8 mouse cellular contexts compared by ENCODE assay signal in the genomic region with DNA sequence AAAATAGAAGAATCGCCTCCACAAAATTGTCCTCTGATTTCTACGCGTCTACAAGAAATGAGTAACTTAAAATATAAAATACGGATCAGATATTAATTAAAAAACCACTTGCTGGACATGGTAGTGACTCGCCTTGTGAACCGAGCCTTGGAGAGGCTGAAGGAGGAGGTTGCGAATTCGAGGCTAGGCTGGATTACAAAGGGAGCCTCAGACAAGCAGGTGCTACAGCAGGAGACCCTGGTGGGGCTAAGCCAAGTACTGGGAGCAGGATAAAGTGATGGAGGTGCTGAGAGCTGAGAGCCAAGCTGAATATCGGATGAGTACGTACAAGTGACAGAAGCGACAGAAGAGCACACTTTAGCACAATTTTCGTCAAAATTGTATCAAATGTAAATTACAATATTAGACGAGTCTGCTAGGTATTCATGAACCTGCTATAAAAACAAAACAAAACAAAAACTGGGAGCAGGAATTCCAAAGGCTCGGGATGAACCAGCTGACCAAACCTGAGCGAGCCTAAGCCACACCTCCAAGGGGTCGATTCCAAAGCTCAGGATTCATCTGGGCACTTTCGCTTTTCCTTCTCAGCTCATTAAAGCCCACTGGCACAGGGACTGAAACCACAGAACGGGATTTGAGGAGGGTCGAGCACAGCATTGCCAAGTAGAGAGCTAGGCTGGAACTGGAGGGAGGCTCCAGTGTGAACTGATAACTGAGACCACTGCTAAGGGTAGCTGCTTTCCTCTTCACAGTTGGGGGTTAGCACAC. TPM values are rescaled to one million over a fixed set of nuclear protein-coding genes. Genes with fewer than 3 reads are reported as not detected.
A peak's percentile ranks its signal among the peaks of the same experiment; 100 is the strongest.
DNase-seq lines count a peak whose midpoint lies in the region; ATAC-seq and TF ChIP-seq lines count a peak whose summit lies in the region.

TSS of gene Ppp1r37 (minus strand) at position 434 of the 768 bp plus-strand sequence.

- peak; percentile 19 for DNase-seq in thymus, adult 2 months
- DNase-seq in thymus, postnatal 10 days (ENCODE audit: low spot score in 2 of 2), result no peak
- peak; percentile 49 for DNase-seq in kidney, adult 11 months
- DNase-seq in liver, adult 2 months (ENCODE audit: extremely low read depth, low read depth, low spot score), result peak; percentile 75

- H3K79me2 ChIP-seq in liver, adult 2 months (ENCODE audit: control insufficient read depth, insufficient read depth, low read length), result peaks cover 27% of the 10 kb centered on the region

- no peak for TF ChIP-seq CTCF in thymus, adult 2 months (IDR thresholded peaks at IDR 0.05; ENCODE audit: borderline replicate concordance, control insufficient read depth, extremely low read depth, insufficient read depth, low read length, poor library complexity)
- TF ChIP-seq CTCF in liver, adult 2 months (IDR thresholded peaks at IDR 0.05; ENCODE audit: low read depth, low read length), result no peak
- no peak for TF ChIP-seq CTCF in olfactory bulb, adult 2 months (IDR thresholded peaks at IDR 0.05; ENCODE audit: insufficient read depth, low read depth, low read length)

- H3K4me1 ChIP-seq in thymus, adult 2 months (replicated peaks; ENCODE audit: control insufficient read depth, insufficient read depth, low read length), result peaks cover 27% of the 10 kb centered on the region
- H3K4me1 ChIP-seq in liver, adult 2 months (ENCODE audit: control insufficient read depth, insufficient read depth, low read length), result peaks cover 20% of the 10 kb centered on the region
- peaks cover 31% of the 10 kb centered on the region for H3K4me1 ChIP-seq in olfactory bulb, adult 2 months (ENCODE audit: control insufficient read depth, insufficient read depth, low read length)

- TF ChIP-seq POLR2A in thymus, adult 2 months (IDR thresholded peaks at IDR 0.05; ENCODE audit: control insufficient read depth, extremely low read depth, insufficient read depth, low read length, poor library complexity), result no peak
- 0 out of 2 replicates have a peak, but pooled peaks have one; percentile 19 for TF ChIP-seq POLR2A in liver, adult 2 months (IDR thresholded peaks at IDR 0.05; ENCODE audit: extremely low read depth, insufficient read depth, low read length)
- no peak for TF ChIP-seq POLR2A in olfactory bulb, adult 2 months (IDR thresholded peaks at IDR 0.05; ENCODE audit: insufficient read depth, low read depth, low read length)

- no peaks in the 10 kb centered on the region for H3K27me3 ChIP-seq in thymus, adult 2 months (ENCODE audit: control insufficient read depth, insufficient read depth, low read length)
- H3K27me3 ChIP-seq in liver, adult 2 months (ENCODE audit: control insufficient read depth, insufficient read depth, low read length), result no peaks in the 10 kb centered on the region

- no peaks in the 10 kb centered on the region for H3K36me3 ChIP-seq in thymus, adult 2 months (ENCODE audit: control insufficient read depth, insufficient read depth, low read length)
- peaks cover 3% of the 10 kb centered on the region; the same call in 1 of the 2 replicates for H3K36me3 ChIP-seq in liver, adult 2 months (ENCODE audit: control insufficient read depth, insufficient read depth, low read length)

- WGBS in thymus, adult 2 months, result 11% methylated on average over 19 of the region's 19 CpGs
- under 1% methylated on average over 19 of the region's 19 CpGs for WGBS in liver, adult 2 months
- WGBS in olfactory bulb, adult 2 months, result under 1% methylated on average over 19 of the region's 19 CpGs

- ATAC-seq in common myeloid progenitor, adult 5-6 weeks (replicated peaks; ENCODE audit: low read depth, poor library complexity, severe bottlenecking), result no peak
- no peak for ATAC-seq in granulocyte monocyte progenitor cell, adult 5-6 weeks (replicated peaks; ENCODE audit: poor library complexity, severe bottlenecking)
- ATAC-seq in inflammation-experienced regulatory T-cells, adult 6 months, result no peak

- peak within 1 kb of the TSS; percentile 67; the same call in 1 of the 2 replicates for H3K27ac ChIP-seq in thymus, adult 2 months (ENCODE audit: control insufficient read depth, insufficient read depth, low read length)
- peak within 1 kb of the TSS; percentile 81 for H3K27ac ChIP-seq in liver, adult 2 months (replicated peaks; ENCODE audit: insufficient read depth, low read depth, low read length)
- H3K27ac ChIP-seq in olfactory bulb, adult 2 months (ENCODE audit: insufficient read depth, low read depth, low read length), result peak within 1 kb of the TSS; percentile 95

- peak within 1 kb of the TSS; percentile 96 for H3K4me3 ChIP-seq in thymus, adult 2 months (ENCODE audit: control insufficient read depth, insufficient read depth, low read length)
- peak within 1 kb of the TSS; percentile 95 for H3K4me3 ChIP-seq in liver, adult 2 months (ENCODE audit: insufficient read depth, low read depth, low read length)
- peak within 1 kb of the TSS; percentile 80 for H3K4me3 ChIP-seq in olfactory bulb, adult 2 months (ENCODE audit: insufficient read depth, low read depth, low read length)

- peak within 1 kb of the TSS; percentile 97 for H3K9ac ChIP-seq in liver, adult 2 months (ENCODE audit: low read depth, low read length)

RNA-seq across cellular contexts. Expression of gene Ppp1r37, which starts in this region (rescaled TPM):
- 130 and 137 TPM in 2 replicates for polyA plus RNA-seq in thymus, adult 2 months (2012; rRNA removed)
- 10.5 and 14.9 TPM in 2 replicates for total RNA-seq in common myeloid progenitor, adult 5-6 weeks (2017)
- total RNA-seq in granulocyte monocyte progenitor cell, adult 5-6 weeks (2014; fragmentation: Nextera tagmentation), result 29.7 and 32.3 TPM in 2 replicates
- total RNA-seq in granulocyte monocyte progenitor cell, adult 5-6 weeks (2017), result 11.9 and 17.8 TPM in 2 replicates
- 25.0 and 25.6 TPM in 2 replicates for total RNA-seq in liver, adult 2 months (2014; rRNA removed)
- 82.3 and 84.2 TPM in 2 replicates for polyA plus RNA-seq in liver, adult 2 months (2012; rRNA removed)
- not detected in 2 replicates for polyA plus RNA-seq in olfactory bulb, adult 2 months (2012; ENCODE audit: insufficient read depth, insufficient read length, low replicate concordance, missing spikeins)
- polyA plus RNA-seq in inflammation-experienced regulatory T-cells, adult 6 months (2017; shearing (Covaris generic)), result 1 to 10 TPM; 2.5 to 5.3 (median 2.8) TPM

Comparison
In these comparisons a context has a peak if more than half of its experiments do, and no peak if none do; other contexts are left out.
1. DNase-seq: peak in thymus, adult 2 months (single experiment), kidney, adult 11 months (single experiment) and liver, adult 2 months (single experiment); none in thymus, postnatal 10 days (0 of 2).
2. Peak in every context shown above with its lines, with median percentiles within 50 percentile points of each other: H3K27ac ChIP-seq and H3K4me3 ChIP-seq.